Mouse (Mus musculus): ENCODE measurements around the gene Pou3f1.

DNA sequence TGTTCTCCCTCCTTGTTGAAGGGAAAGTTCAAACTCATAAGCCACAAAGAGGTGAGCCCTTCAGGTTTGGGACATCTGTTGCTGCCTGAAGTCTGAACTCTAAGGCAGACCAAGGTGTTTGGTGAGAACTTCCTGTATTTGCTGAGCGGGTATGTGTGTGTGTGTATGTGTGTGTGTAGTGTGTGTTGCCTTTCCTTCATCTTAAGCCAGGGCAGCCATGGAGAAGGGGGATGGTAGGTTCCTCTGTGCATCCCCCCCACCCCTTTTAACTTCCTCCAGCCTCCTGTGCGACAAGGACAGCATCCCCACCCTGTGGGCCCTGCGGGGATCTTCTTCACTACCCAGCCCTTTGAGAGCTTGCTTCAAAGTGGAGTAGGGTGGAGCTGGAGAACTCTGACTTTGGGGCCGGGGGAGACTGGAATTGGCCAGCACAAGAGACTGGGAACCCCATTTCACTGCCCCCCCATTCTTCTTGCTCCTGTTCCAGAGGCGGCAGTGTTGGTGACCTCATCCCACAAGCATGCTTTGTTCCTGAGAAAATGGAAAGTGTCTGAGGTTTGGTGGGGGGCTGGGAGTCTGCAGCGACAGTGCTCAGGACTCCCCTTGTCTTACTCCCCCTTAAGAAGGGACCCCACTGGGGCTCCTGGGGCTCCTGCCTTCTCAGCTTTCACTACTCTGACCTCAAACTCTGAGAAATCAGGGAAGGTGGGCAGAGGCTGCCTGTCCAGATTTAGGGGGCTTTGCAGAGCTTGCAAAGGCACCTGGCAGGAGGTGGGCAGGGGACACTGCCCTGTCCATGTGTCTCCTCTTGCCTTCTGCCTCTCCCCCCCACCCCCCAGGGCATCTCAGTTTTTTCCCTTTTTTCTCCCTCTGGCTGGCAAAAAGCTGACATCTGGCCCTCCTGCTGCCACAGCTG lies 47.5 kb downstream of the Pou3f1 start:
- TF ChIP-seq CTCF (IDR thresholded peaks at IDR 0.05; ENCODE audit: extremely low read depth, insufficient read depth, low read length) (no peak), POLR2A (IDR thresholded peaks at IDR 0.05; ENCODE audit: extremely low read depth, insufficient read depth, low read length) (no peak)
